Mouse (Mus musculus) lung, postnatal 25 days (tissue): ENCODE measurements at regions not wholly inside any gene's neighbourhood (a gene's known extent, or its start where the extent isn't known, plus 50 kb on each side); places are given as distances from the start of the nearest gene placed in this dataset.

ENCODE experiments used
- DNase-seq: peaks from one replicate; pipeline ENCODE4 v3.0.0; 2022; ENCODE audit warnings: low spot score

DNA sequence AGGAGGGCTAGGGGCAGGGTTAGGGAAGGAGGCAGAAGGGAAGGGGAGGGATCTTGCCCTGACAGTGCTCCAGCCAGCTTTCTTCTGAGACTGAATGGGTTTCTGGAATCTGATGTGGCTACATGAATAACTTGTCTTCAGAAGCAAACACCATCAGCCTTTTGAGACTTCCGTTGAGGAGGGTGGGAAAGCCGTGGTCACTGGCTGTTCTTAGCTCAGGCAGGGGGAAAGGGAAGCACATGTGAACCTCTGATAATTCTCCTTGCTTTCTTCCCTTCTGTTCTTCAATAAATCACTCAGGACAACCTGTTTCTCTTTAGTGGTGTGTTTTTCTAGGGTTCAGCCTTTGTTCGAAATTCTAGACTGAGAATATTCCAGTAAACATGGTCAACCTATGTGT, 148.9 kb downstream of the Bcl11a start:
- DNase-seq, result no peak

DNA sequence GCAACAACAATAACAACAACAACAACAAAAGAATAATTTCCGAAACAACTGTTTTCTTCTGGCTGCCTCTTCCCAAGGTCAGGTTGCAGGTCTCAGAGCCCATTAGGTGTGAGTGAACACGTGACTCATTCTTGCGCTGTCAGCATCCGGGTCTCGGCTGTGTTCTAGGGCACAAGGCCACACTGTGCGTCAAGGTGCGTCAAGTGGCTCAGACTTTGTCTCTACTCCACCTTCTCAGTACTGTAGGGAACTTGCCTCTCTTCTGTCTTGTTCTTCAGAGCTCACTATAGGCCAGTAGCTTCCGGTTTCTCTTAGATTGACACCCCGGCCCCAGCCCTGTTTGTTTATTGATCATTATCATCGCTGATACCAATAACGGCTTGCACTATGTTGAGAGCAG, 155.5 kb downstream of the Bcl11a start:
- no peak for DNase-seq

DNA sequence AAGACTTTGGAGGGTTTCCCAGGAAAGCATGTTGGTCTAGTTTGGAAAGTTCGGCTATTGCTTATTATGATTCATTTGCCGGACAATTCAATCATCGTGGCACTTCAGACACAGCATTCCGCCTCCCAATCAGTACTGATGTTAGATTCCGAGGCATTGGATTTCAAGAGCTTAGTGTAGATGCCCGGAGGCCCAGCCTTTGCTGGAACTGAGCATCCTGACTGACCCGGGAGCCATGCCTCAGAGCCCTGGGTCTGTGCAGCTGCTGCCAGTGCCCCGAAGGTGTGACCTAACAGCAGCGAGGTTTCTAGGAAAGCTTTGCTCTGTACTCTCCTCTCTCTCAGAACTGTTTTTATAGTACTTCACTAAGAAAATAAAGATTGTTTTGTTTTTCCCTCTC, 156.0 kb downstream of the Bcl11a start:
- no peak for DNase-seq

DNA sequence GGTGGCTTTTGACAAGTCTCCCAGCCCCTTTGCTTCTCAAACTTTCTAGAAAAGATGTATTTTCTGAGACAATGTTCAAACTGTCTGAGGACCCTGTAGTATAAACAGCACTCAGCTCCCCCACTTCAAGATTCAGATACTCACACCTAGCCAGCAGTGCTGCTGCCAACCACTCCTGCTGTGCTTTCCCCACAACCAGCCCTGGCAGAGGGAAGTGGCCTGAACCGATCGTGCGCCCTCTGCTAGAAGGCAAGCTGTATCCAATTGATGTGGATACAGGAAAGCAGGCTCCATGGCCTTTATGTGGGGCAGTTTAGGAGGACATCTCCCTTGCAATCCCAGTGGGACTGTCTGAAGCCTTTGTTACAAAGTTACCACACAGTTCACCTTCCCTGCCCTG, 156.6 kb downstream of the Bcl11a start:
- no peak for DNase-seq

DNA sequence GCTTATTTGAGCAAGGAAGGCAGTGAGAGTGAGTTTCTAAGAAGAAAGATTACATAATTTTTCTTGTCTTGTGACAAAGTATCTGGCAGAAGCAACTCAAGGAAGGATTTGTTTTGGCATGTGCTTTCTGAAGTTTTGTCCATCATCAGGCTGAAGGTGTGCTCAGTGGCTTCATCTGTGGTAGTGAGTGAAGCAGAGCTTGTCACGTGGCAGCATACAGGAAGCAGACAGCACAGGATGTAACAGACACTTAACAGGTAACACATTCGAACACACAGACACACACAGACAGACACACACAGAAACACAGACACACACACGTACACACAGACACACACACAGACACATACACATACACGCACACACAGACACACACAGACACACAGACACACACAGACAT, 157.5 kb downstream of the Bcl11a start:
- DNase-seq, result no peak

DNA sequence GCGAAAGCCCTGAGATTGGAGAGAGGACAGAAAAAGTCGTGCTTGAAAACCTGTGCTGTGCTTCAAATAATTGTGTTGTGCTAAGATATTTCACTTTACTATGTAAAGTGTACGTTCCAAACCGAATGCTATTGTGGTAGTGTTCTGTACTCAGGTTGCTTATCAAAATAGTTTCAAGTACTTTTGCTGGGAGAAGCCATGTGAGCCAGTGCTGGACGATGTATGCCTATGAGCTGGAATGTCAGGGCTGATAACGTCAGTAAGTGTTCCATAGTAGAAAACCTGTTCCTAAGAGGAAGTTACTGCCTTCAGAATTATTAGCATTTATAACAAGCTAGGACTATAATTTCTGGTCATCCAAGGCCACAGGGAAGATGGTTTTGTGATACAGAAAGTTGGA, 161.8 kb downstream of the Bcl11a start:
- no peak for DNase-seq

DNA sequence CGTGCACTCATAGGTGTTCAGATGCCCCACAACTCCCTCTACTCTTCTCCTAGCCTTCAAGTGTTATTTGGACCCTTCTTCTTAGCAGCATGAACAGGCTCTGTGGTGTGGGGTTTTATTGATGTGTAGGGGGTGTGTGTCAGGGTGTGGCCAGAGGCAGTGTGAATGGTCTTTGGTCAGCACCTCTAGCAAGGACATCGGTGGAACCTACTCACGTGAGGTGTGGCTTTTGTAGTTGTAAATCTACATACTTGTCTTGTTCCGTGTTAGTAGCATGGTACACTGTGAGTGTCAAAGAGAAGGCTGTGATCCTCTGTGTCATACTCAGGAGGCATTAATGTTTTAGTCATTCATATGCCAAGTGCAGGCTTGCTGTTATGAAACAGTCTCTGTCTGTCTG, 164.2 kb downstream of the Bcl11a start:
- DNase-seq, result no peak

DNA sequence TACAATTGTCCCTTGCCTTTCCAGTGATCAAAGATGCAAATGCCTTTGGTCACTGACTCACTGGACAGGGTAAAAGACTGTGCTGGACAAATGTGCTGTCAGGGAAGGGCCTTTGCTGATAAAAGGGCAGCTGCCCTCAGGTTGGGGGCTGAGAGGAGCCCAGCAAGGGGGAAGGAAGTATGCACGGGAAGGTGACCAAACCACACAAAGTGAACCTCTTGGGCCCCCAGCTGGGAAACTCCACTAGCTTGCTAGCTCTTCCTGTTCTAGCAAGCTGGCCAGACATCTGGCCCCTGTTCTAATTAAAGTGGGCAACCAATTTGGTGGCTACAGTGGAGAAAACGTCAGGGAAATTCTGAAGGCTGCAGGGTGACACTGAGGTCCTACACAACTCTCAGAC, 165.0 kb downstream of the Bcl11a start:
- DNase-seq, result no peak

DNA sequence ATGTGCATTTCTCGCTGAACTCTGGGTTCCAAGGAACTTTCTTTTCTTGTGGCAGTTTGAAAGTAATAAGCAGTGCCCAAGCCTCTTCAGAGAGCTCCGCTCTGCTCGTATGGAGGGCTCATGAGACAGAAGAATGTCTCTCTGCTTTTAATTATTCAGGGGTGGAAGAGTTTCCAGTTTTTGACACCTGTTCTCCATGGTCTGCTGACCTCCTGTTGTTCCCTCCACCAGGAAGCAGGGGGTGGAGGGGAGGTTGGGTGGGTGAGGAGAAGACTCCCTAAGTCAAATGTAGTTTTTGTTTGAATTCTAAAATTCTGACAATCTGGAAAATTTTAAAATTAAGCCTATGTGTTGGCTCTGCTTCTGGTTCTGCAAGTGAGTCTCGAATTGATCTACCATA, 167.5 kb downstream of the Bcl11a start:
- DNase-seq, result no peak

DNA sequence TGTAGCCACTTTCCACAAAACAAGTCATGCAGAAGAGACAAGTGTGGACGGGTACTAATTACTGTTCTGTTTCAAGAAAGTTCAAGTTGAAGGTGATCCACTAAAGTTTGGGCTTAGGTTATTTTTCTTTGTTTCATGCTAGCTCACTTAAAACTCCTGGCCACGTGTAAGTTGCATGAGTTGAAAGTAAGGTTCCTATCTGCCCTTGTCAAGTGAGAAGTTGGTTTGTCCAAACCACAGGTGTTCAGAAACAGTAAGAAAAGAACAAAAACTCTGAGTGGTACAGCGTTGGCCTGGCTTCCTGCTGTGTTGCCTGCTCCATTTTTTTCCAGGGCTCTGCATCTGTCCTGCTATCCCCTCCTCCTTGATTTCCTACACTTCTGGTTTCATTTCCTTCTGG, 168.5 kb downstream of the Bcl11a start:
- DNase-seq, result no peak

DNA sequence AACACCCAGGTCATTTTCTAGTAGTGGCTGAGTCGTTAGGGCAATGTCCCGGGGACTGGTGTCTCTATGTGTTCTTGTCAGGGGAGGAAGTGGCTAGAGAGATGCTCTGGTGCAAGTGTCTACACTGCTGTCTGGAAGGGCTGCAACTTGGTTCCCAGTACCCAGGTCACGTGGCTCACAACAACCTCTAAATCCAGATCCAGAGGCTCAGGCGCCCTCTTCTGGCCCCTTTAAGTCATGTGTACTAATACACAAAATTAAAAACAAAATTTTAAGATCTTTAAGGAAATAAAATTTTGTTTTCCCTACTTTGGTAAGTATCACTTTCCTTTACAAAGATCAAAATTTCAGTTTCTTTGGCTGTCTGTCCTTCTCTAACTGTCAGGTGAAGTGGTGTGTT, 169.4 kb downstream of the Bcl11a start:
- no peak for DNase-seq

DNA sequence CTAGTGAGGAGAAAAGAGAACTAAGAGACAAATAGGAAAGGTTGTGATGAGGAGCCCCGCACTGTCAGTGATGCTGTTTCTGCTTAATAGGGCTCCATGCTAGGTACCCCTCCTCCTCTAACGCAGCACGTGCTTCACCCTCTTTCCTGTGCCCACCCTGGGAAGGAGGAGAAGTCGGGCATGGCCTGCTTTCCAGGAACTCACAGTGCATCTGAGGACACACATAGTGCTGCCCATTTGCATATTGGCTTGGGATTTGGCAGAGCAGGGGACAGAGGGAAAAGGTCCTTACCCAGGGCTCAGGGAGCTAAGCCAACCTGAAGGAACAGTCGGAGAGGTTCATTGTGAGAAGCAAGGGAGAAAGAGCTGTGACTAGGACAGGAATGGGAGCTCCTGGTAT, 173.7 kb downstream of the Bcl11a start:
- no peak for DNase-seq

DNA sequence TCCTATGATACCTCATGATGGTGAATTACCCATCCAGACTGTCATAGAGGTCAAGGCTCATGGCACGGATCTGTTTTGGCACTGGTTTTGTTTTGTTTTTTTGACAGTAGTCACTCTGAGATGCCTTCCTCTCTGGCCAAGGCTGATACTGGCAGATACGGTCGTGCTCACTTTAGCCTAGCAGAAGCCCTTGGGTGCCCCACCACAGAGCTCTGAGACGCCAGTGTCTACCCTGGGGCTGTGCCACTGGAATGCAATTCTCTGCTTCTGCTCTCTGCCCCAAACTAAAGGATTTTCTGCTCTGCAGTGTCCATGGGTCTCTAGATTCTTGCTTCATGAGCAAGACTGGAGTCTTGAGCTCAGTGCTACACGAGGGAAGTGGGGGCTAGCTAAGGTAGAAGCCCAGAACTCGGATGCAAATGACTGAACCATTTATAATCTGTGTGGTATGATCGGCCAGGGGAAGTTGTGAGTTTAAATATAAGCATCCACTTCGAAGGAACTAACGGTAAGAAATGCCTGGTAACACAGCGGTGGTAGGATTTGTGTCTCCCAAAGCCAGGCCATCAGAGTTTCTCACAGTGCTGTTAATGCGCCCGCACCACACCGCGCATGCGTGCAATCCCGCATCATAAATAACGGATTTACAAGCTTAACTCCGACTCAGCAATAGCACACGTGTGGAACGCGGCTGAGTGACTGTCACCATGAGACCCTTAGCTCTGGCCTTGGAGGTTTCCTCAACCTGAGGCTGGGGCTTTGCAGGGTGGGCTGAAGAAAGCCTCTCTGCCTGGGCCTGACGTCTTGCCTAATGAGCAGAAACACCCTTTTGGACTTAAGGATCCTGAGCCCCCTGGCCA, 177.6 kb downstream of the Bcl11a start:
- DNase-seq, result no peak

DNA sequence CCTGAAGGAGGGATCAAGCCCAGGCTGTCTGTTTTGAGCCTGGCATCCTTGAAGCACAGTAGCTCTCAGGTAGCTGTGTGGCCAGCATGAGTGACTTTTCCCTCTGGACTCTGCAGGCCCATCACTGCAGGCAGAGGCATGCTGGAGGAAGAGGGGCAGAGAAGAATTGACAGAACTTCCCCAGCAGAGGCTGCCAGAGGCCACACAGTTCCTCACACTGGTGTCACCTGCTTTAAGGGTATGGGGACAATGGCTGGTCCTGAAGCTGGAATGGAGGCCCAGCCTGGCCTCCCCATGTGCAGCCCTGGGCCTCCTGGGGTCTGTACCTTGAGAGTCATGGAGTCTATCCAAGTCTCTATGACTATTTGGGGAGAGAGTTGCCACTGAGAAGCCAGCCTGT, 179.9 kb downstream of the Bcl11a start:
- DNase-seq, result no peak

DNA sequence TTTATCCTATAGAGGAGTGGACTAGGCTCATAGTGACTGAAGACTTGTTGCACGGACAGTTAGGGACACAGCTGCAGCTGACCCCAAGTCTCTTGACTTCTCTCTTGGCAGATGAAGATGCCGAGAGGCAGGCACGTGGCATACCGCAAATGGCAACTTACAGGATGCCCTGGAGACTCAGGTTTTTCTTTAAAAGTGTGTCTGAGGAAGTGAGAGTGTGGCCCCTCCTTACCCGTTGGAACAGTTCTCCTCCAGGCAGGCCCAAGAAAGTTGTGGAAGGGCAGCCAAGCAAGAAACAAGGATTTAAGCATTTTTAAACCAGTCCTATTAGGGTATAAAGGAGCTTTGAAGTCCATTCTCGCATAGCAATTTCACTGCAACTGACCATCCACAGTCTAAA, 180.5 kb downstream of the Bcl11a start:
- no peak for DNase-seq

DNA sequence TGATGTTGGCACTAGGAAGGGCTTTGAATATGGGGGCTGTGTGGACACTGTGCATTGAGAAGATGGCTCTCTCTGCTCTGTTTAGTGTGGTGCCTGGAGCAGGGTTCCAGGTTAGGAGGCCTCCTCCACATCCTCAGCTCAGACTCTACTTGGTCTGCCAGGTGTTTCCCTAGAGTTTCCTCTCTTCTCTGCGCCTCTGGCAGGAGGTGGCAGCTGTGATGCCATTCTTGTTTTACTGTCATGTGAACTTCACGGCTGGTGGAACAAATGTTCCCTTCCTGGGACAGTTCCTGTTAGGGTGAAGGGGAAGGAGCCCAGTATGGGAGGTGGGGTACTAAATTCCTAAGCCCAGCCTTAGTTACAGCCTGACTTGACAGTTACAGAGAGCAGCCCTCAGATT, 181.8 kb downstream of the Bcl11a start:
- DNase-seq, result no peak

DNA sequence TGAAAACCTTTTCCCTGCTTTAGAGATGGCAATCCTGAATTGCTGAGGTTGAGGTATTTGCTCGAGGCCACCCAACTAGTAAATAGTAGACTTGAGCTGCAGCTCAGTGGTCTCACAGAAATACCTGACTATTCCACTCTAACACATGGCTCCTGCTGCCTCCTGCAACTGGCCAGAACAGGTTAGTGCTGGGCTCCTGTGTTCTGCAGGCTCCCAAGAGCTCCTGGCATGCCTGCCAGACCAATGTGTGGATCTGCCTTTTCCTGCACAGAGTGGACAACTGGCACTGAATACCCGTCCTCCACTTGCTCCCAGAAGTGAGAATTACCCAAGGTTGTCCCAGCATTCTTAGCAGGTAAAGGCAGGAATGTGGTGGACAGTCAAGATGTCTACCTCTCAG, 191.2 kb downstream of the Bcl11a start:
- no peak for DNase-seq

DNA sequence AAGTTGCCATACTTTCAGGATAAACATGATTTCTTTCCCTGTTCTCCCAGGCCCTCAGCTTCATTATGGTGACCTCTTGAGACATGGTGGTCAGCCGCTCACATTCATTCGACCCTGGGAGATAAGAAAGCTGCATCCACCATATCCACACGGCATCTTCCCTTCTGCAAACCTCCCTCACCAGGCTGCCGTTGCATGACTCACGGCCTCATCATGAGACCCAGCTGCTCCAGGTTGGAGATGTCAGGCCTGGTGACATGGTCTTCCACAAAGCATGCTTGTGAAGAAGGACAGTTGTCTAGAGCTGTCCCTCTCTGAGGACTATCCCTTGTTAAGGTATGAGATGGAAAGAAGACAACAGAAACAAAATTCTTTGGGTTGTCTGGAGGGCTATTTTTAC, 203.8 kb downstream of the Bcl11a start:
- no peak for DNase-seq

DNA sequence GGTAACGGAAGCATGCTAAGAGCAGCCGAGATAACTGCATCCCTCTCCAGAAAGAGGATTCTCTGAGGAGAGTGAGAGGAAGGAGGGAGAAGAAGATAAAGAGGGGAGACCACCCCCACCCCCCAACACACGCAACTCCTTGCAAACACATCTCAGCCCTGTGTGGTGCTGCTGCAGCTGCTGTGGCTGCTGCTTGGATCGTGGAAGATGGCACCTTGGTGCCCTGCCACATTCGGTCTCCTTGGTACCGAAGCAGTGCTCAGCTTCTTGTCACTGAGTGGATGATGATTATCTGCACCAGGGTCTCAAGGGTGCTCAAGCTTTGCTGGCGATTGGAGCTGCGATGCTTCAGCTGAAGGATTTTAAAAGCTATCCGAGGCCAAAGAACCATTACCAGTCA, 204.7 kb downstream of the Bcl11a start:
- no peak for DNase-seq

DNA sequence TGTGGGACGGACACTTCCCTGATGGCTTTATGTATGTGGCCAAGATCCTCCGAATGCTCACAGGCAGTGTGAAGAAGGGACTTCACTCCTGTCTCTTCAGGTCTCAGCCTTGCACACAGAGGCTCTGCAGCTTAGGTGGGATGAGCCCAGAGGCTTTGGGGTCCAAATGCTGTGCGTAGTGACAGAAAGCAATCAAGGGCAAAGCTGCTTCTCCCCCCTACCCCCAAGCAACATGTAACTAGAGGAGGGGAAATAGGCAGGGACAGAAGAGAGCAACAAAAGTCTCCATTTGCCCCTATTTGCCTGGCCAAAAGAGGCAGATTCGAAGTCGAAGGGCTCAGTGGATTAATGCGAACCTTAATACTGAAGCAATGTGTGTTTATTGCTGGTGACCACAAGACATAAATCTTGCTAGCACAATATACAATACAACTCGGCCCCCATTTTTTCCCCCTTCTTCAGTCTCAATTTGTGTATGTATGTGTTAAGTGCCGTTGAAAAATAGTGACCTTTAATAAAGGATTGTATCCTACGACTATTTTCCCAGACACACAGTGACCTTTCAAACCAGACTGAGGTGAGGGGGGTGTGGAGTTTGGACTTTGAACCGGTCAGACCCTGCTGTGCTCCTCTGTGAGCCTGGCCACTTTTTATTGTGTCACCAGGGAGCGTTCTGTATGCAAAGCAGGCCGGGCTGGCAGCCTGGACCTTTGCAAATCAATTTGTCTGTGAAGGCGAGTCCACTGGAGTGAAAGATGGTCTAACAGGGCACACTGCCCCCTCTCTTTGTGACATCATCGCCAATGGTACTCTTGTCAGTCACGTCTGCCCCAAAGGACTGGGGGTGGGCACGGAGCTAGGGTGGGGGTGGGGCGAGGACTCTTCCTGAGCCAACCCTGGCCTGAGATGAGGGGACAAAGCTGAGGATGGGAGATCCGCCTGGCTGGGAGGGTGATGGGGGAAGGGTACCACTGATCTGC, 208.6 kb downstream of the Bcl11a start:
- DNase-seq, result no peak

DNA sequence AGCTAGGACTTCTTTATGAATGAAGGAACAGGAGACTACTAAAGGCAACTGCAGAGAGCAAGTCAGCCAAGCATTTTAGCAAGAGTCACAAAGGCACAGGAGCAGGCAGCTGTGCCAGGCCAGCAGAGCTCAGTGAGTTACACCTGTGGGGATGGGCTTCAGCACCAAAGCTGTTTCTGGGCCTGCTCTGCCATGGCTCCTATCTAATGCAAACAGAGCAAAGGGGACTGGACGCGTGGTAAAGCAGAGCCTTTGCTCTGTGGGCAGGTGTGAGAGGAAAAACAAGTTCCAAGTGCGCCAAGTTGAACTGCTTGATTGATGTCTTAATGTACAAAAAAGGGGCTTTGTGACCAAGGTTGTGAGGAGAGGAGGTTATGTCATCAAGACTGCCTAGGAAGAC, 215.4 kb downstream of the Bcl11a start:
- no peak for DNase-seq

DNA sequence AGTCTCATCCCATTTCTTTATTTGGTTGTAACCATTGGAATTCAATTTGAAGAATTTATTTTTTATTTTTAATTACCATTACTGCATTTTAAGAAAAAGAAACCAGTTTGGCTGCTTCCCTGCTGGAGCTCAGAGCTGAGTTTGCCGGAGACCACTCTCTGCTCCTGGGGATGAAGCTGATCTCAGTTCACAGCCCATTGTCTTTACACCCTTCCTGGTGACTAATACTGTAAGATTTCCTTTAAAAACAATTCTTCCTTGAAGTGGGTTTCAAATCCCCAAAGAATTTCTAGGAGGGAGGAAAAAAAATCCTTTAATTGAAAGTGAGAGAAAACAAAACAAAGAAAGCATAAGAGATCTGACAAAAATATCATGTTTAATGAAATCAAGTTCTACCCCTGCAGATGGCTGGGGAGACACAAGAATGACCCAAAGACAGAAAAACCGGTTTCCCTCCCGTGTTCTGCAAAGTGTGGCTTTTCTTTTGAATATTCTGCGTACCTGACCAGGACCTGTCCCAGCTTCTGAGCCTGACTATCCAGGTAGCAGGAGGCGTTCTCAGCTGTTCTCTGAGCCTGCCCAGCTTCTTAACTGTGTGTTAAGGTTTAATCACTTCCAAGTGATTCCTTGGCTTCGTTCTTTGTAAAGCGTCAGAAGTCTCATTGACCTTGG, 216.1 kb downstream of the Bcl11a start:
- no peak for DNase-seq
